Mouse (Mus musculus) forebrain, postnatal 0 days (tissue): Measurements from ENCODE around the gene Fis1. TPM values are rescaled to one million over a fixed set of nuclear protein-coding genes. Genes with fewer than 3 reads are reported as not detected.
A peak's percentile ranks its signal among the peaks of the same experiment; 100 is the strongest.
"Not testable (repeated sequence)": the region's sequence is repeated elsewhere in the genome, so short reads cannot be mapped to it uniquely, and the experiment has no call there.

Source experiments
- ATAC-seq: fragments of 200-750 bp; cut with Nextera tagmentation; 2 replicates; pipeline ENCODE4 v1.8.0; 2017; ENCODE audit warnings: mild to moderate bottlenecking, moderate library complexity
- DNase-seq: peaks from one replicate; pipeline ENCODE4 v3.0.0-alpha.2; 2015
- H3K27ac ChIP-seq: fragments of 300-500 bp; sonication (generic); 2 replicates; pipeline ENCODE4 v1.5.1; 2014; ENCODE audit warnings: low read depth, mild to moderate bottlenecking, antibody characterized with exemption, low read length, moderate library complexity, mixed read lengths
- H3K27me3 ChIP-seq: fragments of 300-500 bp; sonication (generic); 2 replicates; pipeline ENCODE4 v1.6.1; 2014; ENCODE audit warnings: mild to moderate bottlenecking, low read length, mixed read lengths; ENCODE audit not compliant: insufficient read depth
- H3K36me3 ChIP-seq: fragments of 300-500 bp; sonication (generic); 2 replicates; pipeline ENCODE4 v1.6.1; 2014; ENCODE audit warnings: mild to moderate bottlenecking, moderate library complexity; ENCODE audit not compliant: insufficient read depth
- H3K4me1 ChIP-seq: fragments of 300-500 bp; sonication (generic); 2 replicates; pipeline ENCODE4 v1.6.1; 2014; ENCODE audit warnings: antibody characterized with exemption; ENCODE audit not compliant: insufficient read depth
- H3K4me2 ChIP-seq: fragments of 300-500 bp; sonication (generic); 2 replicates; pipeline ENCODE4 v1.6.1; 2014; ENCODE audit warnings: low read depth, mild to moderate bottlenecking, moderate library complexity
- H3K4me3 ChIP-seq: fragments of 300-500 bp; sonication (generic); 2 replicates; pipeline ENCODE4 v1.5.1; 2014; ENCODE audit warnings: low read depth, low read length, mixed read lengths
- H3K9ac ChIP-seq: fragments of 300-500 bp; sonication (generic); 2 replicates; pipeline ENCODE4 v1.6.1; 2014; ENCODE audit warnings: mild to moderate bottlenecking
- H3K9me3 ChIP-seq: fragments of 300-500 bp; sonication (generic); 2 replicates; pipeline ENCODE4 v1.6.1; 2016; ENCODE audit warnings: low read length
- CTCF ChIP-seq: sonication (generic); IDR thresholded peaks from 2 replicates; pipeline ENCODE4 v1.5.1; 2016; ENCODE audit warnings: antibody characterized with exemption, control low read depth, low read depth
- WGBS: fragments of 180-500 bp; shearing (Covaris S2); extraction: QIAGEN DNeasy Blood & Tissue Kit; methylation state at CpG from one replicate; pipeline ENCODE4 v1.1.7; 2014; 5-methylcytosine and 5-hydroxymethylcytosine counted together
- polyA plus RNA-seq: library from polyadenylated mRNA; unstranded; fragments of >200 nt; fragmentation: Nextera tagmentation; extraction: Ambion mirVana; gene quantifications from 2 replicates; pipeline ENCODE4 v1.2.1, GENCODE M21; 2015
- total RNA-seq: library from RNA; depleted of rRNA; stranded (reverse); fragments of >200 nt; gene quantifications from 2 replicates; pipeline ENCODE4 v1.2.3, GENCODE M21; 2014

Fis1 gene
- total and polyA plus RNA-seq, 2 experiments from 2014 or later = 221 to 377 TPM

DNA sequence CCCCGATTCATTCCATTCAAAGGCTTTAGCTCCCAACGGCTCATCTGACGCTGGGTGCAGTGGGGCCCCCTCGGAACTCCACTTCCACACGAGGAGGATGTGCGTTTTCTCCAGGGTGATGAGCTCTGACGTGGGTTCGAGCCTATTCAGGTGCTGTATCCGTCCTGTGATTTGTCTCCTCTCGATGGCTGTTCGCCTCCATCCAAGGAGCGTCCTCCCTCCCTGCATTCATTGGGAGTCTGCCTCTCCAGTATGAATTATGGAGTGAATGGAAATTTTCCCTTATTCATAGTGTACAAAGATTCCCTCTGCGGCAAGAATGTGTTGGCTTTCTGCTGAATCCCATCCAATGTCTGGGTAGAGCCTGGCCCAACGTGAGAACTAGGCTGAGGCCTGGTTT is 21.2 kb upstream of the Fis1 start:
- no peak overlapping the region for H3K4me2 ChIP-seq
- 84% methylated on average over 14 of the region's 14 CpGs for WGBS
- no peak overlapping the region for H3K27ac ChIP-seq
- no peaks in the 10 kb centered on the region for H3K4me1 ChIP-seq
- no peak overlapping the region for H3K4me3 ChIP-seq
- no peak for TF ChIP-seq CTCF
- no peaks in the 10 kb centered on the region; the same call in 1 of the 2 replicates for H3K36me3 ChIP-seq
- DNase-seq (no peak), ATAC-seq (no peak)
- no peak overlapping the region for H3K9ac ChIP-seq
- H3K27me3 ChIP-seq = no peaks in the 10 kb centered on the region
- H3K9me3 ChIP-seq = no peaks in the 10 kb centered on the region

DNA sequence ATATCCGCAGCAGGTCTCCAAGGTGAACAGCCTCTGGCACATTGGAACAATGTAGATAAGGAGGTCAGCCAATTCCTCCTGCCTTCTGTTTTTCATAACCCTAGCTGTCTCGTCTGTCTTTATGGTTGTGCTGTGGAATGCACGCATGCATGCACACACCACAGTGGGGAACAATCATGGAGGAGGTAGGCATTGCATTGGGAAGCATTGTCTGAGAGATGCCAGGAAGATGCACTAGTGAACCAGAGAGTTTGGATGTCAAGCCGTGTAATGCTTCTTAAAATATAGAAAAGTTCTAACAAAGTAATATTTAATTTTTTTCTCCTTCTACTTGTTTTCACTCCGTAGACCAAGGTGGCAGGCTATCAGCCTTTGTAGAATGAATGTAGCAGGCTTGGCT is 20.1 kb upstream of the Fis1 start:
- Histone ChIP-seq H3K9me3 (no peaks in the 10 kb centered on the region), H3K4me3 (no peak overlapping the region), H3K36me3 (no peaks in the 10 kb centered on the region; the same call in 1 of the 2 replicates), H3K9ac (no peak overlapping the region), H3K27me3 (no peaks in the 10 kb centered on the region), H3K4me1 (no peaks in the 10 kb centered on the region), H3K4me2 (no peak overlapping the region), H3K27ac (no peak overlapping the region)
- no peak for DNase-seq
- no peak for TF ChIP-seq CTCF
- no peak for ATAC-seq
- WGBS = 87% methylated on average over 5 of the region's 5 CpGs

DNA sequence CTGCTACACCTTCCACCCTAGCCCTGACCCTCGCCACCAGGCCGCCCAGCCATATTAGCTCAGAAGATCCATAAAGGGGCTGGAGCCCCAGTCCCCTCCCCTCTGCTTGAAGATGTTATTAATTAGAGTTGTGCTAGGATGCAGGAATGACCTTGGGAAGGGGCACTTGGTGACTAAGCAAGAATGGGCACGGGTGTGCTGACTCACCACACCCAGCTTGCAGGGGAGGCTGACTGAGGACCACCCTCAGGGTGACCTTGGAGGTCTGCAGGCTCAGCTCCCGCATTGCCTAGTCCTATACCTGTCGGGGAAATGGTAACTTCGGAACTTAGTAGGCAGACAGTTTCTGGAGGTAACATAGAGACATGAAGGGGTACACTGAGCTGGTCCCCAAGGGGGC is 19.1 kb upstream of the Fis1 start:
- Histone ChIP-seq H3K4me1 (no peaks in the 10 kb centered on the region), H3K9me3 (no peaks in the 10 kb centered on the region), H3K4me2 (no peak overlapping the region), H3K9ac (no peak overlapping the region), H3K4me3 (no peak overlapping the region), H3K27me3 (no peaks in the 10 kb centered on the region), H3K36me3 (no peaks in the 10 kb centered on the region; the same call in 1 of the 2 replicates), H3K27ac (no peak overlapping the region)
- DNase-seq (no peak), ATAC-seq (no peak)
- TF ChIP-seq CTCF = no peak
- WGBS = 88% methylated on average over 6 of the region's 6 CpGs

DNA sequence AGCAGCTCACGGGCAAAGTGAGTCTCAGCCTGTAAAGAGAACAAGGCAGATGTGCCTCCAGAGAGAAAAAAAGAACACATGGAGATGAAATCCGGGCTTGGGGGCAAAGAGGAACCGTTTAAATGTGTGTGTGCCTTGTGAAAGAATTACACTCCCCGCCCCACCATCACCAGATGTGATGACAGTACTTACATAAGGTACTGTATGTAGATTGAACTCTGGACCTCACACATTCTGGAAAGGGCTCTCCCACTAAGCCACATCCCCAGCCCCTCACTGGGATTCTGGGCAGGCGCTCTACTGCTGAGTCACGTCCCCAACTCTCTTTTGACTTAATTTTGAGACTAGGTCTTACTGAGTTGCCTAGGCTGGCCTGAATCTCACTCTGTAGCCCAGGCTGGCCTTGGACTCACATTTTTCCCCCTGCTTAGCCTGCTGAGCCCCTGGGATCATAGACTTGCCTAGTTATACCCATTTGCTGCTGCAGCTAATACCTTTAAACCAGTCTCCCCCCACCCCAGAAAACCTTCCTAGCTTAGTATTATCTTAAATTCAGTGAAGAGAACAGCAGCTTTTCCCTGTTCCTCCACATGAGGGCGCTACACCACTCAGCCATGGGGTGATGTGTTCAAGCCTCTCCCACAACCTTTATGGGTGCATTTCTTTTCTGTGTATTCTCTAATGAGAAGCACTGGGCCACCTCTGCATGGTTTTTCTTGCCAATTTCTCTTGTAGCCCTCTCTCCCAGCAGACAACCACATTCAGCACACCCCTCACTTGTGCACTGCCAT is 17.0 kb upstream of the Fis1 start:
- DNase-seq = no peak
- 74% methylated on average over 7 of the region's 7 CpGs for WGBS

DNA sequence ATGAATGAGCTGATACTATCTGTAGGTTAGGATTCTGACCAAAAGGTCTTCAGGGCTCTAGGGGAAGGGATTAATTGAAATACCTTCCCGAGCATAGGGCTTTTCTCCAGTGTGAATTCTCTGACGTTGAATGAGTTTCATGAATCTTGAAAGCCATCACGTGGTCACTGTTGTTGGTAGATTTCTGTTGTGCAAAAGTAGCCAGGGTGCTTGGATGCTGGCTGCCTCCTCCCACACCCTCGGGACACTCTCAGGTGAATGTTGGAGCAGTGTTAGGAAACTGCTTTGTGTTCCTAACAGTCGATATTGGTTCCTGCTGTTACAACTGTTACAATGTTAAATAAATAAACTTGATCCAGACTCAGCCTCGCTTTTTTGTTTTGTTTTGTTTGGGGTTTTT is 16.3 kb upstream of the Fis1 start:
- no peak for TF ChIP-seq CTCF
- no peak overlapping the region for H3K9ac ChIP-seq
- no peak for DNase-seq
- ATAC-seq = no peak
- no peaks in the 10 kb centered on the region for H3K9me3 ChIP-seq
- no peak overlapping the region for H3K4me2 ChIP-seq
- H3K27me3 ChIP-seq = no peaks in the 10 kb centered on the region
- no peak overlapping the region for H3K4me3 ChIP-seq
- no peak overlapping the region for H3K27ac ChIP-seq
- 88% methylated on average over 6 of the region's 6 CpGs for WGBS
- no peaks in the 10 kb centered on the region; the same call in 1 of the 2 replicates for H3K36me3 ChIP-seq
- H3K4me1 ChIP-seq = no peaks in the 10 kb centered on the region

More for the DNA sequence above, 17.0 kb upstream of the Fis1 start:
- Histone ChIP-seq H3K27ac (no peak overlapping the region), H3K4me2 (no peak overlapping the region), H3K36me3 (no peaks in the 10 kb centered on the region; the same call in 1 of the 2 replicates), H3K4me3 (no peak overlapping the region), H3K4me1 (no peaks in the 10 kb centered on the region), H3K9ac (no peak overlapping the region), H3K27me3 (no peaks in the 10 kb centered on the region), H3K9me3 (no peaks in the 10 kb centered on the region)
- ATAC-seq = no peak
- TF ChIP-seq CTCF = peak; percentile 37; the same call in 1 of the 2 replicates

DNA sequence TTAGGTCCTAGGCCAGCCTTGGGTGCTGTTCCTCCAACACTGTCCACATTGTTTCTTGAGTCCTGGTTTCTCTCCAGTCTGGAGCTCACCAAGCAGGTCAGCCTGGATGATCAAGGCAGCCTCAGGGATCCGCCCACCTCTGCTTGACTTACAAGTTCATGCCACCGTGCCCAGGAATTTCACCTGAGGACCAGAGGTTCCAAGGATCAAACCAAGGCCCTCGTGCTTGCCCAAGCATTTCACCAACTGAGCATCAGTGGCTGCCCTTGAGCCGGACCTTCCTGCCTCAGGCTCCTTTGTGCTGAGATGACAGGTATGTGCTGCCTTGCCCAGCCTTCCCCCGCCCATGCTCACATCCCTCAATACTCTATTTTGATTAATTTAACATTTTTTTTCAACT is 15.5 kb upstream of the Fis1 start:
- Histone ChIP-seq H3K4me3 (no peak overlapping the region), H3K27me3 (no peaks in the 10 kb centered on the region), H3K4me2 (no peak overlapping the region), H3K9me3 (no peaks in the 10 kb centered on the region), H3K36me3 (no peaks in the 10 kb centered on the region; the same call in 1 of the 2 replicates), H3K4me1 (no peaks in the 10 kb centered on the region), H3K27ac (no peak overlapping the region), H3K9ac (no peak overlapping the region)
- WGBS = 87% methylated on average over 5 of the region's 5 CpGs
- DNase-seq (no peak), ATAC-seq (no peak)
- no peak for TF ChIP-seq CTCF

DNA sequence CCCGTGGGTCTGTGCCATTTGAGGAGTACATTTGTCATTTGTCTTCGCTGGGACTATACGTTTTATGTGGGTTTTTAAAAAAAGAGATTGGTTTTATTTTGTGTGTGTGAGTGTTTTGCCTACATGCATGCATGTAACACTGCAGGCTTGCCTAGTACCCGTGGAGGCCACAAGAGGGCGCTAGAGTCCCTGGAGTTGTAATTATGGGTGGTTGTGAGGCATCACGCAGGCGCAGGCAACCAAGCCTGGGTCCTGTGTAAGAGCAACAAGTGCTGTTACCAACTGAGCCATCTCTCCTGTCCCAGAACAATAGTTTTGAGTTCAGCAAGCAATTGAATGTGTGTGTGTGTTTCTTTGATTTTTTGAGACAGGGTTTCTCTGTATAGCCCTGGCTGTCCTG is 13.8 kb upstream of the Fis1 start:
- H3K4me2 ChIP-seq = no peak overlapping the region
- no peaks in the 10 kb centered on the region for H3K4me1 ChIP-seq
- H3K4me3 ChIP-seq = no peak overlapping the region
- no peak for DNase-seq
- no peak for ATAC-seq
- H3K9ac ChIP-seq = no peak overlapping the region
- TF ChIP-seq CTCF = peak; percentile 50
- H3K27me3 ChIP-seq = no peaks in the 10 kb centered on the region
- WGBS = 71% methylated on average over 7 of the region's 7 CpGs
- no peaks in the 10 kb centered on the region for H3K9me3 ChIP-seq
- H3K36me3 ChIP-seq = no peaks in the 10 kb centered on the region; the same call in 1 of the 2 replicates
- no peak overlapping the region for H3K27ac ChIP-seq

DNA sequence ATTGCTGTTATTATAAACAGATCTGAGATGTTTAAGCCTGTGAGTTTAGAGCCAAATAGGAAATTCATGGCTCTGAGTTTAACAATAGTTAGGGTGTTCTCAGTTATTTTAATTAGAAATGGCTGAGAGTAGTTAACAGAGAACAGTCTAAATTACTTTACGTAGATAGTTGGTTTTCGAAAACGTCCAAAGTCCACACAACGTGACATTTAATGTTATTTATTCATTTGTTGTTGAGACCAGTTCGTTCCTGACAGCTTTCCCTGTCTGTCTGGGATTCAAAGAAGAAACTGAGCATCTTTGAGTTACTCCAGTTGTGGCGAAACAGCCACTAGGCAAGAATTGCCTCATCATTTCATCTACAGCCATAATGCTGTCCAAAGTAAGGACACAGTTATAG is 13.0 kb upstream of the Fis1 start:
- DNase-seq, H3K9me3 ChIP-seq, H3K4me2 ChIP-seq, H3K27ac ChIP-seq, H3K36me3 ChIP-seq, H3K27me3 ChIP-seq, H3K4me1 ChIP-seq, H3K4me3 ChIP-seq, ATAC-seq, H3K9ac ChIP-seq: not testable (repeated sequence)
- WGBS = 81% methylated on average over 6 of the region's 6 CpGs
